Mouse (Mus musculus): ENCODE results near the gene Nxpe3. TPM values are rescaled to one million over a fixed set of nuclear protein-coding genes. Genes with fewer than 3 reads are reported as not detected.

The Nxpe3 gene
- total RNA-seq (2021), result 10 to 100 TPM in 1 of 2 experiments, 1 to 10 TPM in 1; 9.3 to 10.2 TPM
- long read RNA-seq, experiment 1, partial matches to known transcripts, result 0 of 1 reads
- long read RNA-seq, experiment 1, other reads (novel, unspliced or antisense), result 1 of 1 reads
- long read RNA-seq, experiment 2, partial matches to known transcripts, result 0 of 1 reads
- long read RNA-seq, experiment 2, other reads (novel, unspliced or antisense), result 1 of 1 reads

GRCm38 (mm10) chr16:55894893-55895650 lies at the start of gene Nxpe3:
TSS of gene Nxpe3 (minus strand) at chr16:55895285.
- peak; percentile 91 to 92 for DNase-seq (ENCODE audit: low spot score in 2 of 2)

GRCm38 (mm10) chr16:55940781-55941180 lies 45.7 kb upstream of the Nxpe3 start:
- no peak for DNase-seq (ENCODE audit: low spot score in 2 of 2)

GRCm38 (mm10) chr16:55939703-55940102 lies 44.6 kb upstream of the Nxpe3 start:
- no peak for DNase-seq (ENCODE audit: low spot score in 2 of 2)

GRCm38 (mm10) chr16:55938761-55939160 lies 43.7 kb upstream of the Nxpe3 start:
- no peak for DNase-seq (ENCODE audit: low spot score in 2 of 2)

GRCm38 (mm10) chr16:55934453-55935037 lies 39.5 kb upstream of the Nxpe3 start, which contains the start of gene Cep97:
TSS of gene Cep97 (minus strand) at chr16:55934855.
- peak; percentile 94 to 95 for DNase-seq (ENCODE audit: low spot score in 2 of 2)

- peak; percentile 10 to 34 for DNase-seq (ENCODE audit: low spot score in 2 of 2)
Observed at GRCm38 (mm10) chr16:55933681-55934343, 38.7 kb upstream of the Nxpe3 start.

GRCm38 (mm10) chr16:55924010-55924409 lies 28.9 kb upstream of the Nxpe3 start:
- no peak for DNase-seq (ENCODE audit: low spot score in 2 of 2)

- DNase-seq (ENCODE audit: low spot score in 2 of 2), result no peak
Observed at GRCm38 (mm10) chr16:55922079-55922478, 27.0 kb upstream of the Nxpe3 start.

GRCm38 (mm10) chr16:55914716-55915115 lies 19.6 kb upstream of the Nxpe3 start:
- peak in 1 of 2 experiments; percentile 43 for DNase-seq (ENCODE audit: low spot score in 2 of 2)

- DNase-seq (ENCODE audit: low spot score in 2 of 2), result no peak
Observed at GRCm38 (mm10) chr16:55910208-55910793, 15.2 kb upstream of the Nxpe3 start.

- DNase-seq (ENCODE audit: low spot score in 2 of 2), result no peak
Observed at GRCm38 (mm10) chr16:55906928-55907679, 12.0 kb upstream of the Nxpe3 start.

- no peak for DNase-seq (ENCODE audit: low spot score in 2 of 2)
Observed at GRCm38 (mm10) chr16:55905370-55905769, 10.3 kb upstream of the Nxpe3 start.

GRCm38 (mm10) chr16:55901839-55902756 lies 7.0 kb upstream of the Nxpe3 start:
- no peak for DNase-seq (ENCODE audit: low spot score in 2 of 2)

GRCm38 (mm10) chr16:55898385-55899002 lies 3.4 kb upstream of the Nxpe3 start:
- DNase-seq (ENCODE audit: low spot score in 2 of 2), result no peak

- DNase-seq (ENCODE audit: low spot score in 2 of 2), result no peak
Observed at GRCm38 (mm10) chr16:55895651-55896095, 588 bp upstream of the Nxpe3 start.

GRCm38 (mm10) chr16:55894536-55894892 lies 571 bp downstream of the Nxpe3 start:
- DNase-seq (ENCODE audit: low spot score in 2 of 2), result peak in 1 of 2 experiments; percentile 18

- no peak for DNase-seq (ENCODE audit: low spot score in 2 of 2)
Observed at GRCm38 (mm10) chr16:55893410-55894107, 1.5 kb downstream of the Nxpe3 start.

- no peak for DNase-seq (ENCODE audit: low spot score in 2 of 2)
Observed at GRCm38 (mm10) chr16:55892484-55892883, 2.6 kb downstream of the Nxpe3 start.
